Mouse (Mus musculus): ENCODE data around the gene Vps37b. TPM values are rescaled to one million over a fixed set of nuclear protein-coding genes. Genes with fewer than 3 reads are reported as not detected.
A peak's percentile ranks its signal among the peaks of the same experiment; 100 is the strongest.

Gene Vps37b
- total RNA-seq, 2 experiments from 2014 or later: 38.0 to 46.7 TPM

GRCm38 (mm10) chr5:124026568-124026967 lies 5.5 kb downstream of the Vps37b start:
- intact Hi-C loops (cut with DNase I): no loop called here
- DNase-seq: no peak

GRCm38 (mm10) chr5:124025587-124026441 lies 6.3 kb downstream of the Vps37b start:
- intact Hi-C loops (cut with DNase I): no loop called here

GRCm38 (mm10) chr5:124025146-124025545 lies 6.9 kb downstream of the Vps37b start:
- DNase-seq: no peak
- intact Hi-C loops (cut with DNase I): no loop called here

More at GRCm38 (mm10) chr5:124025587-124026441, 6.3 kb downstream of the Vps37b start:
- peak; percentile 76 for DNase-seq

- intact Hi-C loops (cut with DNase I): no loop called here
- peak in 1 of 2 experiments; percentile 55 for DNase-seq
Measured at GRCm38 (mm10) chr5:124024677-124025076, 7.4 kb downstream of the Vps37b start.

GRCm38 (mm10) chr5:124022365-124022764 lies 9.7 kb downstream of the Vps37b start:
- no peak for DNase-seq
- intact Hi-C loops (cut with DNase I): no loop called here

GRCm38 (mm10) chr5:124021701-124022100 lies 10.4 kb downstream of the Vps37b start:
- DNase-seq: no peak
- intact Hi-C loops (cut with DNase I): no loop called here

- intact Hi-C loops (cut with DNase I): no loop called here
- DNase-seq: no peak
Measured at GRCm38 (mm10) chr5:124021148-124021547, 10.9 kb downstream of the Vps37b start.

- intact Hi-C loops (cut with DNase I): no loop called here
- DNase-seq: peak; percentile 83 to 85
Measured at GRCm38 (mm10) chr5:124019348-124020216, 12.5 kb downstream of the Vps37b start.

- intact Hi-C loops (cut with DNase I): no loop called here
- DNase-seq: no peak
Measured at GRCm38 (mm10) chr5:124018651-124019050, 13.4 kb downstream of the Vps37b start.

GRCm38 (mm10) chr5:124017941-124018340 lies 14.1 kb downstream of the Vps37b start:
- intact Hi-C loops (cut with DNase I): no loop called here
- DNase-seq: no peak

GRCm38 (mm10) chr5:124016291-124016821 lies 15.7 kb downstream of the Vps37b start:
- DNase-seq: no peak
- intact Hi-C loops (cut with DNase I): no loop called here

GRCm38 (mm10) chr5:124015727-124016126 lies 16.3 kb downstream of the Vps37b start:
- no peak for DNase-seq
- intact Hi-C loops (cut with DNase I): no loop called here

GRCm38 (mm10) chr5:124014791-124015251 lies 17.2 kb downstream of the Vps37b start:
- DNase-seq: peak; percentile 80 to 82
- intact Hi-C loops (cut with DNase I): no loop called here

- DNase-seq: no peak
- intact Hi-C loops (cut with DNase I): no loop called here
Measured at GRCm38 (mm10) chr5:124014180-124014579, 17.9 kb downstream of the Vps37b start.

- intact Hi-C loops (cut with DNase I): loop anchor here (2.0 kb wide), 1 partner anchor 17 kb away; no protein-coding TSS in a partner anchor
- DNase-seq: no peak
Measured at GRCm38 (mm10) chr5:124013747-124014146, 18.3 kb downstream of the Vps37b start.

GRCm38 (mm10) chr5:124012885-124013284 lies 19.2 kb downstream of the Vps37b start:
- intact Hi-C loops (cut with DNase I): loop anchor here (2.0 kb wide), 1 partner anchor 18 kb away; no protein-coding TSS in a partner anchor

GRCm38 (mm10) chr5:124011927-124012326 lies 20.1 kb downstream of the Vps37b start:
- intact Hi-C loops (cut with DNase I): loop anchor here (2.0 kb wide), 1 partner anchor 19 kb away; no protein-coding TSS in a partner anchor
- DNase-seq: peak in 1 of 2 experiments; percentile 41

More at GRCm38 (mm10) chr5:124012885-124013284, 19.2 kb downstream of the Vps37b start:
- no peak for DNase-seq

- DNase-seq: peak; percentile 82 to 84
- intact Hi-C loops (cut with DNase I): no loop called here
Measured at GRCm38 (mm10) chr5:124010910-124011655, 21.0 kb downstream of the Vps37b start.

GRCm38 (mm10) chr5:124010077-124010476 lies 22.0 kb downstream of the Vps37b start:
- intact Hi-C loops (cut with DNase I): no loop called here
- DNase-seq: no peak

- intact Hi-C loops (cut with DNase I): no loop called here
- peak; percentile 84 to 88 for DNase-seq
Measured at GRCm38 (mm10) chr5:124006891-124007491, 25.1 kb downstream of the Vps37b start.

Measured in heart, postnatal 10 days (tissue).